Mouse (Mus musculus): Measurements from ENCODE around the gene Pard3b.

DNA sequence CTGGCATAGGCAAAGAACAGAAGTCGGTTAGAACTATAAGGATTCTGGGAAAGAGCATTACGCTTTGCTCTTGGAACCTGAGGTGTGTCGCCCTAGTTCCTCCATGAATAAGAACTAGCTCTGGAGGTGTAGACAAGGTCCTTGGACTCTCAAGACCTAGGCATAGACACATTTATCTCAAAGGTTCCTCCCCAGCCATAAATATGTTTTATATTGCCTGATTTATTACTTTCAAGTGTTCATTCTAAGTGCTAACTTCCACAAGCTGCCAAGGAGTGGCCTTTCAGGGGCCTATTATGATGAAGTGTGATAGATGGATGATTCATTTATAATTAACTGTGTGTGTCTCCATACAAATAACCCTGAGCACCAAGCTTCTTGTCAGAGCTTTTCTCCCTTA is 19.1 kb downstream of the Pard3b start:
- TF ChIP-seq CTCF (IDR thresholded peaks at IDR 0.05; ENCODE audit: borderline replicate concordance, control insufficient read depth, extremely low read depth, insufficient read depth, low read length, poor library complexity) = no peak
- TF ChIP-seq POLR2A (IDR thresholded peaks at IDR 0.05; ENCODE audit: control insufficient read depth, extremely low read depth, insufficient read depth, low read length, poor library complexity) = no peak

Measured in thymus, adult 2 months (tissue).